Mouse (Mus musculus): Measurements from ENCODE around the gene Hmx1. TPM values are rescaled to one million over a fixed set of nuclear protein-coding genes. Genes with fewer than 3 reads are reported as not detected.

The Hmx1 gene
- not detected for polyA plus RNA-seq (2017; shearing (Covaris generic))

GRCm38 (mm10) chr5:35388491-35389111 lies at the start of gene Hmx1:
Gene Hmx1 (plus strand): TSS chr5:35389108.

Other genes starting within 250 kb of the Hmx1 start
- not detected for gene Adra2c, start 110.8 kb upstream of the Hmx1 start, polyA plus RNA-seq (2017; shearing (Covaris generic))
- gene Cpz, start 136.6 kb downstream of the Hmx1 start, polyA plus RNA-seq (2017; shearing (Covaris generic)): not detected
- 7.7 TPM for gene Trmt44, start 186.0 kb downstream of the Hmx1 start, polyA plus RNA-seq (2017; shearing (Covaris generic))
- gene Acox3, start 193.9 kb downstream of the Hmx1 start, polyA plus RNA-seq (2017; shearing (Covaris generic)): 40.6 TPM